Mouse (Mus musculus) myocyte (in vitro differentiated cells): ENCODE data around the gene Hdac9.

Source experiments
- MAX ChIP-seq: IDR thresholded peaks from one replicate; pipeline ENCODE4 v1.6.1; 2011; ENCODE audit warnings: low read depth, mild to moderate bottlenecking, control low read depth
- POLR2A ChIP-seq: IDR thresholded peaks from one replicate; pipeline ENCODE4 v1.6.1; 2011; ENCODE audit warnings: low read depth, mild to moderate bottlenecking, control low read depth, moderate library complexity; ENCODE audit not compliant: insufficient read length
- POLR2AphosphoS2 ChIP-seq: IDR thresholded peaks from one replicate; pipeline ENCODE4 v1.6.1; 2011; ENCODE audit warnings: low read depth, control low read depth; ENCODE audit not compliant: insufficient read length
- USF1 ChIP-seq: IDR thresholded peaks from one replicate; pipeline ENCODE4 v1.6.1; 2011; ENCODE audit warnings: low read depth, mild to moderate bottlenecking, control low read depth, moderate library complexity

- no peak for TF ChIP-seq USF1
- no peak for TF ChIP-seq POLR2A
- no peak for TF ChIP-seq POLR2AphosphoS2
- TF ChIP-seq MAX, result no peak
Measured at GRCm38 (mm10) chr12:34907506-34907850, 9.4 kb downstream of the Hdac9 start.
